Mouse (Mus musculus) left cerebral cortex, postnatal 10 days (tissue): ENCODE data around the gene Retnlb. TPM values are rescaled to one million over a fixed set of nuclear protein-coding genes. Genes with fewer than 3 reads are reported as not detected.
"Not testable (repeated sequence)": the region's sequence is repeated elsewhere in the genome, so short reads cannot be mapped to it uniquely, and the experiment has no call there.

Source experiments
- DNase-seq, 2 experiments: peaks; one replicate each; pipeline ENCODE4 v3.0.0; 2021 to 2022; ENCODE audit warnings: low spot score in 2 of 2, mixed read lengths in 1 of 2; ENCODE audit errors: extremely low spot score in 1 of 2
- intact Hi-C: fragments of 180-260 bp; cut with DNase I; formaldehyde crosslinking; loops from one replicate; pipeline ENCODE4 v1.15.1; 2025
- total RNA-seq, 2 experiments: library from RNA; stranded (reverse); gene quantifications; 2 replicates each; pipeline ENCODE4 v1.2.3; 2021

The Retnlb gene
- not detected for total RNA-seq

DNA sequence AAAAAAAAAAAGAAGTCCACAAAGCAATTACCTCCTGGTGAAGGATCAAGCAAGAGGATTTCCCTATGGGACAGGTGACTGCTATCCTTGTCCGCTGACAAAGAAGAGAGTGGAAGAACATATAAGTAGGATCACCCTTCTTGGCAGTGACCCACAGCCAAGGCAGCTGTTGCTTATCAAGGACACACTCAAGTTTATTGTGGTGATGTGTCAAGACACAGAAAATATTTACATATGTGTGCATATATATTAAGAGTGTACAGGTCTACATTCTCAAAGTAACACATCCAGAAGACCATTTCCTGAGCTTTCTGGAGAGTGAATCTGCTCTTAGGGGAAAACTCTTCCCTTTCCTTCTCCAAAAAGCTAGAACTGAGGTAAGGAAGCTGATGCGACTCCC lies at the start of gene Retnlb:
TSS of gene Retnlb (plus strand) at position 162 of the 400 bp plus-strand sequence.
- intact Hi-C loops: no loop called here
- no peak for DNase-seq

- DNase-seq: no peak
- intact Hi-C loops: no loop called here
These were observed 47.5 kb upstream of the Retnlb start for GRCm38 (mm10) chr16:48769183-48769582.

- DNase-seq: no peak
- intact Hi-C loops: no loop called here
These were observed 44.6 kb upstream of the Retnlb start, which contains the start of gene Trat1 for GRCm38 (mm10) chr16:48771971-48772445. TSS of gene Trat1 (minus strand) at chr16:48772021.

- DNase-seq: no peak
- intact Hi-C loops: no loop called here
These were observed 39.4 kb upstream of the Retnlb start for GRCm38 (mm10) chr16:48777254-48777653.

DNA sequence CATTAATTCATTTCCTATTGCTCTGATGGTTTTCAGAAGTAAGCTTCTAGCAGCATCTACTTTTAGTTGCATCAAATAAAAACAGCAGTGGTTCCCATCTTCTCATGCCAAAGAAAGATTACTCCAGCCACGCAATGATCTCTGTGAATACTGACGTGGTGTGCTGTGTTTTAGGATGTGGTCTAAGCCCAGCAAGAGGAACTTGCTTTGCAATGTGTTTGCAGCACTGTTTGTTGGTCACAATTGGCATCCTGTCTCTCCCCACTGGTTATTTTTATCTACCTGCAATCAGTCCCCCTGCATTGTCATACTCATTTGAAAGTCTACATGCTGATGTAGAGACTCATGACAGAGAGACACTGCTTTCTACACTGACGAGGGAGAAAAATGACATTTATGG lies 30.4 kb upstream of the Retnlb start:
- no peak for DNase-seq
- intact Hi-C loops: no loop called here

GRCm38 (mm10) chr16:48788704-48789185 lies 27.9 kb upstream of the Retnlb start:
- intact Hi-C loops: no loop called here
- no peak for DNase-seq

DNA sequence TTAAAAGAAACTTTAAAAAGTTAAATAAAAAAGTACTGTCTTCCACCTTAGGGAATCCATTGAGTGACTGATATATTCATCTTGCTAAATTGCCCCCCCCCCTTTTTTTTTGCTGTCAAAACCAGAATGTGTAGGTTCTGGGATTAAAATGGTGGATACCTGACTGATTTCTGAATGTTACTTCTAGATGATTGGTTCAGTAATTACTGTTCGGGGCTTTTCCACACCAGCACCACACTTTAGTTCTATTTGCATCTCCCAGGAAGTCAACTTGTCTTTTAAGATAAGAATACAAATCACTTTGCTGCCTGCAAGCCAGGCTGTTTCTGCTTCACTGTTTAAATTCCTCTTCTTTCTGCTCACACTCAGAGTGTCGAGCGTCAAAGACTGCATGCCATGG lies 18.4 kb upstream of the Retnlb start:
- intact Hi-C loops: no loop called here
- DNase-seq: no peak

DNA sequence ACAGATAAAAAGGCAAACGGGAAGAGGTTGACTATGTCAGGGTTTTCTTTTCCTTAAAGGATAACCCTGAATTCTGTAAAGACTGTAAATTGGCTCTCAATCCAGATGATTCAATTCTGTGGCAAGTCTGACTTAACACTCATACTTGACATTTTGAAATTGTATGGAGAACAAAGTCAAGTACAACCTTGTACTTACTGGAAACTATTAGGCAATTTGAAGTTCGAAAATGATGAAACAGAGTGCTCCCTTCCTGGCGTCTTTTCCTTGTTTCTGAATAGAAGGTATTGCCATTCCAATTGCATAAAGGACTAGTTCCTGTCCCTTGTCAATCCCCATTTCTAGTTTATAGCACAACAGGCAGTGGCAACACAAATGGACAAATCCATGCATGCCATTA lies 17.2 kb upstream of the Retnlb start:
- intact Hi-C loops: no loop called here
- DNase-seq: no peak

GRCm38 (mm10) chr16:48800906-48801305 lies 15.8 kb upstream of the Retnlb start:
- intact Hi-C loops: no loop called here
- DNase-seq: no peak

- intact Hi-C loops: no loop called here
- no peak for DNase-seq
These were observed 11.2 kb upstream of the Retnlb start for GRCm38 (mm10) chr16:48805412-48805811.

- no peak for DNase-seq
- intact Hi-C loops: no loop called here
These were observed 10.1 kb upstream of the Retnlb start for GRCm38 (mm10) chr16:48806521-48806920.

- intact Hi-C loops: no loop called here
- DNase-seq: no peak
These were observed 7.3 kb upstream of the Retnlb start for GRCm38 (mm10) chr16:48809374-48809773.

- no peak for DNase-seq
- intact Hi-C loops: no loop called here
These were observed 4.7 kb upstream of the Retnlb start for GRCm38 (mm10) chr16:48811881-48812436.

GRCm38 (mm10) chr16:48818524-48818923 lies 1.9 kb downstream of the Retnlb start:
- intact Hi-C loops: no loop called here
- no peak for DNase-seq

- no peak for DNase-seq
- intact Hi-C loops: no loop called here
These were observed 9.8 kb downstream of the Retnlb start for GRCm38 (mm10) chr16:48826474-48826873.

DNA sequence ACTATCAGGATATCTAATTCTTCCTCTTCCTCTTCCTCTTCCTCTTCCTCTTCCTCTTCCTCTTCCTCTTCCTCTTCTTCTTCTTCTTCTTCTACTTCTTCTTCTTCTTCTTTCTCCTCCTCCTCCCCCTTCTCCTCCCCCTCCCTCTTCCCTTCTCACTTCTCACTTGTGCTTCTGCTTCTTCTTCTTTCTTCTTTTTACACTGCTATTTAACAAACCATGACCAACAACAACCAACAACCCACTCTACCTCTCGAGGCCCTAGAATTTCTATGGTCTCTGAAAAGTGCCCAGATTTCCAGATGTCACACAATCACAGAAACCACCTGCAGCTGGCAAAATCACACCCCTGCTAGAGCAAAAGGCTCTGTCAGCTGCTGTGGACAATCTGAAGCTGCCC lies 11.0 kb downstream of the Retnlb start:
- intact Hi-C loops: no loop called here
- no peak for DNase-seq

GRCm38 (mm10) chr16:48829060-48829459 lies 12.4 kb downstream of the Retnlb start:
- DNase-seq: no peak
- intact Hi-C loops: no loop called here

DNA sequence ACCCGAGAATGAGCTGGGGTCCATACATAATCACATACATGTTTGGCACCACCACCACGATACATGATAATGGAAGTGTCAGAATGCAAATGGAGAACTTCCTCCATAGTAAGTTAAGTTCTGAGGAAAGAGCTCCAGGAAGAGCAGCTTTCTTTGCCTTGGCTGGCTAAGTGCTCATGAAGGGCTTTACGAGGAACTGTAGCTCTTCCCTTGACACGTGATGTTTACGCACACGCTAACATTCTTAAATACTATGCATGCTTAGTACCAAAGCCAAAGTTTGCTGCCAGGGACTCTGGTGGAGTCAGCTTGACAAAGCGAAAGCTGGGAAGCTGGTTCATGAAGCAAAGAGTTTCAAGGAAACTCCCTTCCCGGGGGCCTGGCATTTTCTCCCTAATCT lies 15.4 kb downstream of the Retnlb start:
- no peak for DNase-seq
- intact Hi-C loops: no loop called here

DNA sequence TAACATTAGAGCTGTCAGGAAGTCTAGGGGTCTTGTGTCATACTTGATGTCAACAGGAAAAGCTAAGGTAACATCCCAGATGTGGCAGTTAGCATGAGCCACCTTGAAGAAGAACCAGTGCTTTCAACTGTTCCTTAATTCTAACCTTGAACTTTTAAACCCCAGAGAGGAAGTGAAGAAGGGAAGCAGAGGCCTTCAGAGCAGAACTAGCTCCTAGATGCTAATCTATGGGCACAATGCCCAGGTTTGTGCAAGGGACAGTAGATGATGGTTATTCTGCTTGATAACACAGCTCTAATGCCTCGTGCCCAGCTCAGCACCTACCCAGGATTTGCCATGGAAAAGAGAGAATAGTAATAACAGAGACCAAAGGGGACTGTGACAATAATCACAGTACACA lies 17.0 kb downstream of the Retnlb start:
- intact Hi-C loops, DNase-seq: not testable (repeated sequence)

- intact Hi-C loops: no loop called here
- no peak for DNase-seq
These were observed 25.6 kb downstream of the Retnlb start, which contains the start of gene Retnla for GRCm38 (mm10) chr16:48842266-48842665. TSS of gene Retnla (plus strand) at chr16:48842551.
